Mouse (Mus musculus) heart, postnatal 14 days (tissue): ENCODE measurements around the gene Arpc5. TPM values are rescaled to one million over a fixed set of nuclear protein-coding genes. Genes with fewer than 3 reads are reported as not detected.
"Not testable (repeated sequence)": the region's sequence is repeated elsewhere in the genome, so short reads cannot be mapped to it uniquely, and the experiment has no call there.

Source experiments
- DNase-seq, 2 experiments: peaks; one replicate each; pipeline ENCODE4 v3.0.0; 2021 to 2022
- intact Hi-C: fragments of 180-260 bp; cut with DNase I; formaldehyde crosslinking; loops from one replicate; pipeline ENCODE4 v1.15.1; 2025
- total RNA-seq, 2 experiments: library from RNA; stranded (reverse); gene quantifications; 2 replicates each; pipeline ENCODE4 v1.2.3; 2021

Arpc5 gene
- total RNA-seq, 2 experiments from 2014 or later, result 53.0 to 57.9 TPM

DNA sequence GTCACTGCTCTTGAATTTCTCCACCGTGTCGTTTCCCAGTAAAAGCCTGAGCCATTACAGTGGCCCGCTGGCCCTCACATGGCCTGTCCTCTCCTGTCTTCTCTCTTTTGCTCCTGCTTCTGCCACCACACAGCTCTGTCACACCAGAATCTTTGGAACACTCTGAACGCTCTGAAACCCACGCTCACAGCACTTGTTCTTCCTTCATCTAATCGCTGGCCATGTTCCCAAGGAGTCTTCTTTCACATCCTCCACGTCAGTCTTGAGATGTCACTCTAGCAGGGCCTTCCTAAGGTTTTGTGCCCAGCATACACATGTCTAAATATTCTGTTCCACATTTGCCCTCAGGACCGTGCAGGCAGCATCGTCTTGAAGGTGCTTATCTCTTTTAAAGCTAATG is 4.7 kb downstream of the Arpc5 start:
- DNase-seq, result no peak
- intact Hi-C loops, result no loop called here

GRCm38 (mm10) chr1:152774601-152775000 is 8.3 kb downstream of the Arpc5 start:
- intact Hi-C loops, result not testable (repeated sequence)

DNA sequence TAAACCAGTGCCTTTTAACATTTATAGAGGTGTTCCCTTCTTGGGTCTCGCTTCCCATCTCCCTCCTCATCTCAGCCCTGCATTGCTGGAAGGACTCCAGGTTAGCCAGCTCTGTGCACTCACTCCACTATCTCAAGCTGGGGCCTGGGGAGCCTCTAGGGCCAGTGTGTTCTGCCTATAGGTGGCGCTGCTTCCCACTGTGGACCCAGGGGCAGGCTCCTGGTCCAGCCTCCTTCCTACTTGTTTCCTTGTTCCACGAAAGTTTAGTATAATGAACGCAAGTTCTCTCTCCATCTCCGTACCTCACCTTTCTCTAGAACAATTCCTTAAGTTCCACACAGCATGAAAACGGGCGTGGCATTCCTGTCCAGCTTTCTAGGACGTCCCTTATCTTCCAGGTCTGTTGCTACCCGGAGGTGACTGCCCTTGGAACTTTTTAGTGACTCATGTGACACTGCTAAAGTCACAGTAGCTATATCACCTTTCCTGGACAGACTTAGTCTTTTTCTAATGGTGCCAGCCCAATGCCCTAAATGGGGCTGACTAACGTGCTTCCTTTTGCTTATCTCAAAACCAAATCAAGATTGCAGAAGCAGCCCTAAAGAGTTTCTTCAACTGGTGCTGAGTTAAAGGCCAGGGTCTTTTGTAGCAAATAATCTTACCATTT is 12.9 kb downstream of the Arpc5 start:
- intact Hi-C loops, result no loop called here
- peak; percentile 82 to 87 for DNase-seq

More at GRCm38 (mm10) chr1:152774601-152775000, 8.3 kb downstream of the Arpc5 start:
- DNase-seq, result not testable (repeated sequence)

GRCm38 (mm10) chr1:152784620-152785019 is 18.3 kb downstream of the Arpc5 start:
- DNase-seq, result no peak
- intact Hi-C loops, result no loop called here

DNA sequence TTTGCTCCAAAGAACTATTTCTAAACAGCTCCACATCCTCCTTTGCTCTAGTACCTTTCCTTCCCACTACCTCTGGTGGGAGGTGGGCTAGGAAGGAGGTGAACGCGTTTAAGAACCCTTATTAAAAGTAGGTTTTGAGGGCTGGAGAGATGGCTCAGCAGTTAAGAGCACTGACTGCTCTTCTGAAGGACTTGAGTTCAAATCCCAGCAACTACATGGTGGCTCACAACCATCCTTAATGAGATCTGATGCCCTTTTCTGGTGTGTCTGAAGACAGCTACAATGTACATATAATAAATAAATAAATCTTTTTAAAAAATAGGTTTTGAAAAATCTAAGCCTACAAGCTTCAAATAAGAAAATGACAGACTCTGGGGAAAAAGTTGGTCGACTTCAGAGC is 19.1 kb downstream of the Arpc5 start:
- intact Hi-C loops, DNase-seq: not testable (repeated sequence)

GRCm38 (mm10) chr1:152786953-152787352 is 20.6 kb downstream of the Arpc5 start:
- DNase-seq, result no peak
- intact Hi-C loops, result no loop called here

DNA sequence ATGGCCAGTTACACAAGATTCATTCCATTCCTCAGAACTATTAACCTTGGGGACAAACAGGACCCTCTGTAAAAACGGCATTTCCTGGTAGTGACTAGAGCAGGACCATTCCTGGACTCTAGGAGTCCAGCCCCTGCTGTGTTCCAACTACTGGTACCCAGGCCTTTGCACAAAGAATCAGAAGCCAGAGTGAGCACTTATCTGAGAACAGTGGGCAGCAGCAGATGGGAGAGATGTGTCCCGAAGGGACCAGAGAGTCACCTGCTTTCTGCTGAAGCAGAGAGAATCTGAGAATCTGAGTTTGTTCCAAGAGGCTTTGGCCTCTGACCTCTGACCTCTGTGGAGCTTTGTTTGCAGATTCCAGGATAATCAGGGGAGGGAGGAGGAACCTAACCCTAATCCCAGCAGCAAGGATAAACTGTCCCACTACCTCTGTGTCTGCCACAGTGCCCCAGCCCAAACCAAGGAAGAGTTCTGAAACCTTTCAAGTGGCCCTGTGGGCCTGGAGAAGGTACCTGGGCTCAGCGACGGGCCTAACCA is 21.8 kb downstream of the Arpc5 start:
- DNase-seq, result no peak
- intact Hi-C loops, result no loop called here

- peak; percentile 26 to 58 for DNase-seq
- intact Hi-C loops, result loop anchor here (2.0 kb wide), 1 partner anchor 113 kb away; the partner anchor contains the start of gene Smg7
These were observed 23.9 kb downstream of the Arpc5 start for GRCm38 (mm10) chr1:152790254-152790653.

GRCm38 (mm10) chr1:152790821-152791220 is 24.5 kb downstream of the Arpc5 start:
- intact Hi-C loops, result loop anchor here (2.0 kb wide), 1 partner anchor 112 kb away; the partner anchor contains the start of gene Smg7
- no peak for DNase-seq

GRCm38 (mm10) chr1:152791269-152791668 is 24.9 kb downstream of the Arpc5 start:
- intact Hi-C loops, result loop anchor here (2.0 kb wide), 1 partner anchor 112 kb away; the partner anchor contains the start of gene Smg7

GRCm38 (mm10) chr1:152792736-152793494 is 26.6 kb downstream of the Arpc5 start:
- DNase-seq, result no peak
- intact Hi-C loops, result no loop called here

More at GRCm38 (mm10) chr1:152791269-152791668, 24.9 kb downstream of the Arpc5 start:
- no peak for DNase-seq

DNA sequence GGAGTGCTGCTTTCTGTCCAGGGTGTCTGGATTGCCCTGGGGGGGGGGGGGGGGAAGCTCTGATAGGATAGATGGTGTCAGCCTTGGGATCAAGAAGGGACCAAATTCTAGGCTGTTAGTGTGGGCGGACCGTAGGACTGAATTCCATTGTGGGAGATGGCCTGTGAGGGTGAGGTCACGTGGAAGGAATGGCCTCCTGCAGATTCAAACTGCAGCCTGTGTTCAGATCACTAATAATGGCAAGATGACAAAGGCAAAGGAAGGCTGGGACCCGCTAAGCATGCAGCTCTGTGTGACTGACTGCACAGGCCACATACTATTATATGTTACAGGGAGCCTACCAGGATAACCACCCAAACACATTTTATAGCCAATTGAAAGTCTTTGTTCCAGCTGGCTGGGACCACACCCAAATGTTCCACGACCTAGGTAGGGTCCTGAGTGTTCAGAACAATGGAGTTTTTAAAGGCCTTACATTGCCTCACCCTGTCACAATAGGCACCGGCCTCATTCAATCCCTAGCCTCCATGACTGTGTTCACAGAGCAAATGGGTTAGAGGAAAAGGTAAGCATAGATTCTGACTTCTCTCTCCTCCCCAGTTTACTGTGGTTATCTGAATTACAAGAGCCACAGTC is 27.3 kb downstream of the Arpc5 start:
- intact Hi-C loops, result no loop called here
- DNase-seq, result no peak

GRCm38 (mm10) chr1:152795688-152796255 is 29.4 kb downstream of the Arpc5 start:
- DNase-seq, result no peak
- intact Hi-C loops, result loop anchor here (5.0 kb wide), 1 partner anchor 602 kb away; no protein-coding TSS in a partner anchor

- intact Hi-C loops, result loop anchor here (5.0 kb wide), 1 partner anchor 601 kb away; no protein-coding TSS in a partner anchor
- no peak for DNase-seq
These were observed 30.4 kb downstream of the Arpc5 start for GRCm38 (mm10) chr1:152796683-152797263.

GRCm38 (mm10) chr1:152798125-152798524 is 31.8 kb downstream of the Arpc5 start:
- intact Hi-C loops, result loop anchor here (5.0 kb wide), 1 partner anchor 599 kb away; no protein-coding TSS in a partner anchor
- DNase-seq, result no peak

GRCm38 (mm10) chr1:152799897-152800296 is 33.6 kb downstream of the Arpc5 start, which contains the start of gene Ncf2:
Gene Ncf2 (plus strand): TSS chr1:152800194.
- intact Hi-C loops, result loop anchor here (5.0 kb wide), 1 partner anchor 597 kb away; no protein-coding TSS in a partner anchor
- peak in 1 of 2 experiments; percentile 26 for DNase-seq

GRCm38 (mm10) chr1:152800633-152801176 is 34.4 kb downstream of the Arpc5 start:
- intact Hi-C loops, result no loop called here
- DNase-seq, result no peak

- no peak for DNase-seq
- intact Hi-C loops, result no loop called here
These were observed 38.6 kb downstream of the Arpc5 start for GRCm38 (mm10) chr1:152804907-152805306.

- DNase-seq, result peak in 1 of 2 experiments; percentile 18
These were observed 41.5 kb downstream of the Arpc5 start for GRCm38 (mm10) chr1:152807619-152808391.

More at GRCm38 (mm10) chr1:152807619-152808391, 41.5 kb downstream of the Arpc5 start:
- intact Hi-C loops, result no loop called here
